Mouse (Mus musculus): ENCODE results near the gene Arhgef5.
"Not testable (repeated sequence)": the region's sequence is repeated elsewhere in the genome, so short reads cannot be mapped to it uniquely, and the experiment has no call there.

DNA sequence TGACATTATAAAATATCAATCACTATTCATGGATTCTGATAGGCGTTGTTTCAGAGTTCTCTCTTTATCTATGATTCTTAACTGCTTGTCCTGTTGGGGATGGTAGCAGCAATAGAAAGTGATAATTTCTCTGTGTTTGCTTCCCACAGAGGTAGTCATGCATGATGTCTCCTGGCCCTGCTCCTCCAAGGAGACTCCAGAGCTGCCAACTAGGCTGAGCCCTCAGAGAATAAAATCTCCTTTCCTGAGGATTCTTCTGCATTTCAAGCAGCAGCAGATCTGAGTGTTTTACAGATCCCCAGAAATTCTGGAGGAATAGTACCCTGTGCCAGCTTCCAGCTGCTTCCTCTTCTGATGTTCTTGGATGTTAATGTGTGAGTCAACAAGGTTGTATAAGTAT lies 34.1 kb upstream of the Arhgef5 start, which contains the start of gene Olfr47:
- TF ChIP-seq CTCF (IDR thresholded peaks at IDR 0.05; ENCODE audit: low read depth, low read length); GATA1 (IDR thresholded peaks at IDR 0.05; ENCODE audit: borderline replicate concordance, low read length); POLR2AphosphoS5 (IDR thresholded peaks at IDR 0.05; ENCODE audit: insufficient replicate concordance, low read depth, low read length): not testable (repeated sequence)
